Mouse (Mus musculus): ENCODE results near the gene Nckap5. TPM values are rescaled to one million over a fixed set of nuclear protein-coding genes. Genes with fewer than 3 reads are reported as not detected.

Gene Nckap5
- polyA plus RNA-seq, 1 experiment = 3.1 TPM

- H3K36me3 ChIP-seq (ENCODE audit: control insufficient read depth, insufficient read depth, low read length) = no peaks in the 10 kb centered on the region
- no peak for TF ChIP-seq POLR2A (IDR thresholded peaks at IDR 0.05; ENCODE audit: low read depth, low read length)
- no peak for TF ChIP-seq CTCF (conservative IDR thresholded peaks at IDR 0.05; ENCODE audit: insufficient read depth, insufficient read length, low read depth, low read length)
- DNase-seq = no peak
- no peaks in the 10 kb centered on the region for H3K27me3 ChIP-seq (replicated peaks; ENCODE audit: control insufficient read depth, insufficient read depth, low read length)
- WGBS = 63% methylated on average over 2 of the region's 2 CpGs
- H3K4me3 ChIP-seq (ENCODE audit: insufficient read depth, low read depth, low read length) = no peak overlapping the region
- H3K4me1 ChIP-seq (ENCODE audit: control insufficient read depth, insufficient read depth, low read length) = no peaks in the 10 kb centered on the region
- H3K27ac ChIP-seq (ENCODE audit: insufficient read depth, low read depth, low read length) = no peak overlapping the region
Measured at GRCm38 (mm10) chr1:126332026-126332425, 498.6 kb downstream of the Nckap5 start.

- H3K27me3 ChIP-seq (replicated peaks; ENCODE audit: control insufficient read depth, insufficient read depth, low read length) = no peaks in the 10 kb centered on the region
- no peak overlapping the region for H3K4me3 ChIP-seq (ENCODE audit: insufficient read depth, low read depth, low read length)
- no peaks in the 10 kb centered on the region for H3K36me3 ChIP-seq (ENCODE audit: control insufficient read depth, insufficient read depth, low read length)
- no peak overlapping the region for H3K27ac ChIP-seq (ENCODE audit: insufficient read depth, low read depth, low read length)
- no peak for TF ChIP-seq CTCF (conservative IDR thresholded peaks at IDR 0.05; ENCODE audit: insufficient read depth, insufficient read length, low read depth, low read length)
- TF ChIP-seq POLR2A (IDR thresholded peaks at IDR 0.05; ENCODE audit: low read depth, low read length) = no peak
- 91% methylated on average over 1 of the region's 1 CpGs for WGBS
- H3K4me1 ChIP-seq (ENCODE audit: control insufficient read depth, insufficient read depth, low read length) = no peaks in the 10 kb centered on the region
- DNase-seq = no peak
Measured at GRCm38 (mm10) chr1:126320696-126321095, 509.9 kb downstream of the Nckap5 start.

DNA sequence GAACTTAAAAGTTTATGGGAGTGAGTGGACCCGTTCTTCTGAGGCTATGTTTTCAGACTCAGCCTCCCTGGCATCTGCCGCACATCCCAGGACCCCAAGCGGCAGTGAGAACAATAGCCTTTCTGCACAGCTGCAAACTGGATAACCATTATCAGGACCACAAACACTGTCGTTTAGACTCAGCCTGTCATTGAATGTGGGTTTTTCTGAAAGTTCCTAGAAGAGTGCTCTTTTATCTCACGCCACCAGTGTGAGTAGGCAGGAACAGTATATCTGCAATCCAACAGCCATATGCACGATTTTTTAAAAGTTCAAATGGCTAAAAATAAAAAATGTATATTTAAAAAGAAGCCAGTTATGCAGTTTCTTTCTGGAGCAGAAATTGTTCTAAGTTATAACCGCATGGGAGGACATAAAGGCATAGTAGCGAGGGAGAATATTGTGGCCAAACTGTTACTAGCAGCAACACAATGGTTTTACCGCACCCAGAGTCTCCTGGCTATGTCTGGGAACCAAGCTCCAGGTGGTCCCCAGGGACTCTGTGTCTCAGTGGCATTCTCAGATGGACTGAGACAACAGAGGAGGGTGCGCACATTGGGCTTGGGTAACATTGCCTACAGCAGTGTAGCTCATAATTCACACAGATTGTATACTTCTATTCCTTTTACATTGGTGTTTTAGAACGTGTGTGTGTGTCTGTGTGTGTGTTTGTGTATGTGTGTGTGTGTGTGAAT, 512.6 kb downstream of the Nckap5 start:
- H3K4me1 ChIP-seq (ENCODE audit: control insufficient read depth, insufficient read depth, low read length) = no peaks in the 10 kb centered on the region
- no peak overlapping the region for H3K4me3 ChIP-seq (ENCODE audit: insufficient read depth, low read depth, low read length)
- WGBS = 74% methylated on average over 11 of the region's 11 CpGs
- no peak overlapping the region for H3K27ac ChIP-seq (ENCODE audit: insufficient read depth, low read depth, low read length)
- no peaks in the 10 kb centered on the region for H3K27me3 ChIP-seq (replicated peaks; ENCODE audit: control insufficient read depth, insufficient read depth, low read length)
- DNase-seq = no peak
- TF ChIP-seq POLR2A (IDR thresholded peaks at IDR 0.05; ENCODE audit: low read depth, low read length) (no peak), CTCF (conservative IDR thresholded peaks at IDR 0.05; ENCODE audit: insufficient read depth, insufficient read length, low read depth, low read length) (no peak)
- no peaks in the 10 kb centered on the region for H3K36me3 ChIP-seq (ENCODE audit: control insufficient read depth, insufficient read depth, low read length)

DNA sequence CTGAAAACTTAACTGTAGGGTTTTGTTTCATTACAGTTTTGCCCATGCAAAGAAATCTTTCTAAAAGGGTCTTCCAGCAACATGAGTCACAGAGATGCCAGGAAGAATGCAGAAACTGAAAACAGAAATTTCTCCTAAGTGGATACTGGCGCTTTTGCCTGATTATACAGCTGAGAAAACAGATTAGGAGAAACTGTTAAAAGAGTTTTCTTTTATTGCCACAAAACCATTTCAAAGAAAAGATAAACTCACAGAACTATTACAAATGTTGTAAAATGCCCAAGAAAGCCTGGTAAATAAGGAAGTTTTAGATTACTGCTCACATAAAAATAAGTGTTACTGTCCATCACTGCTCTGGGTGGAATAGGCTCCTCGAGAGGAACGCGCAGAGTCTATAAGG, 513.3 kb downstream of the Nckap5 start:
- Histone ChIP-seq H3K27me3 (replicated peaks; ENCODE audit: control insufficient read depth, insufficient read depth, low read length) (no peaks in the 10 kb centered on the region), H3K27ac (ENCODE audit: insufficient read depth, low read depth, low read length) (no peak overlapping the region), H3K36me3 (ENCODE audit: control insufficient read depth, insufficient read depth, low read length) (no peaks in the 10 kb centered on the region), H3K4me1 (ENCODE audit: control insufficient read depth, insufficient read depth, low read length) (no peaks in the 10 kb centered on the region), H3K4me3 (ENCODE audit: insufficient read depth, low read depth, low read length) (no peak overlapping the region)
- no peak for DNase-seq
- 88% methylated on average over 4 of the region's 4 CpGs for WGBS
- TF ChIP-seq CTCF (conservative IDR thresholded peaks at IDR 0.05; ENCODE audit: insufficient read depth, insufficient read length, low read depth, low read length) (no peak), POLR2A (IDR thresholded peaks at IDR 0.05; ENCODE audit: low read depth, low read length) (no peak)

- H3K36me3 ChIP-seq (ENCODE audit: control insufficient read depth, insufficient read depth, low read length) = no peaks in the 10 kb centered on the region
- H3K4me1 ChIP-seq (ENCODE audit: control insufficient read depth, insufficient read depth, low read length) = no peaks in the 10 kb centered on the region
- H3K4me3 ChIP-seq (ENCODE audit: insufficient read depth, low read depth, low read length) = no peak overlapping the region
- H3K27ac ChIP-seq (ENCODE audit: insufficient read depth, low read depth, low read length) = no peak overlapping the region
- 59% methylated on average over 2 of the region's 2 CpGs for WGBS
- DNase-seq = no peak
- H3K27me3 ChIP-seq (replicated peaks; ENCODE audit: control insufficient read depth, insufficient read depth, low read length) = no peaks in the 10 kb centered on the region
- TF ChIP-seq CTCF (conservative IDR thresholded peaks at IDR 0.05; ENCODE audit: insufficient read depth, insufficient read length, low read depth, low read length) (no peak), POLR2A (IDR thresholded peaks at IDR 0.05; ENCODE audit: low read depth, low read length) (no peak)
Measured at GRCm38 (mm10) chr1:126316866-126317265, 513.7 kb downstream of the Nckap5 start.

- Histone ChIP-seq H3K4me3 (ENCODE audit: insufficient read depth, low read depth, low read length) (no peak overlapping the region), H3K4me1 (ENCODE audit: control insufficient read depth, insufficient read depth, low read length) (no peaks in the 10 kb centered on the region), H3K36me3 (ENCODE audit: control insufficient read depth, insufficient read depth, low read length) (no peaks in the 10 kb centered on the region), H3K27me3 (replicated peaks; ENCODE audit: control insufficient read depth, insufficient read depth, low read length) (no peaks in the 10 kb centered on the region), H3K27ac (ENCODE audit: insufficient read depth, low read depth, low read length) (no peak overlapping the region)
- 89% methylated on average over 2 of the region's 2 CpGs for WGBS
- TF ChIP-seq POLR2A (IDR thresholded peaks at IDR 0.05; ENCODE audit: low read depth, low read length) (no peak), CTCF (conservative IDR thresholded peaks at IDR 0.05; ENCODE audit: insufficient read depth, insufficient read length, low read depth, low read length) (no peak)
- no peak for DNase-seq
Measured at GRCm38 (mm10) chr1:126301129-126301528, 529.5 kb downstream of the Nckap5 start.

DNA sequence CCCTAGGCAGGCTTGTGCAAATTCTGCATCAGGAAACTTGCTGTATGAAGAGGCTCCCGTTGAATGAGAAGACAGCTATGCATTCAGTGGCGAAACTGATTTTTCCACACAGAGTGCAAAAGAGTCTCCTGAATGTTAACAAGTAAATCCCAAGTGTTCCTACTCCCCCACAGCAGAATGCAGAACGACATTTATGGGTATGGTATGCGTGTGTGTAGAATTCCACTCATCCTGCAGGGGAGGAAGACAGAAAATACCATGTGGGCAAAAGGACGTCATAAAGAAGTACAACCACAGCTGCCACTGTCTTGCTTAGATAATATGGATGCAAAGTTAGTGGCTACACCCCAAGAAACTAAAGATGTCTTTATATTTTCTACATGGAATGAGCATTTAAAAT, 565.7 kb downstream of the Nckap5 start:
- Histone ChIP-seq H3K4me1 (ENCODE audit: control insufficient read depth, insufficient read depth, low read length) (no peaks in the 10 kb centered on the region), H3K36me3 (ENCODE audit: control insufficient read depth, insufficient read depth, low read length) (no peaks in the 10 kb centered on the region), H3K27me3 (replicated peaks; ENCODE audit: control insufficient read depth, insufficient read depth, low read length) (no peaks in the 10 kb centered on the region), H3K4me3 (ENCODE audit: insufficient read depth, low read depth, low read length) (no peak overlapping the region), H3K27ac (ENCODE audit: insufficient read depth, low read depth, low read length) (no peak overlapping the region)
- WGBS = 59% methylated on average over 5 of the region's 5 CpGs
- DNase-seq = no peak
- TF ChIP-seq POLR2A (IDR thresholded peaks at IDR 0.05; ENCODE audit: low read depth, low read length) (no peak), CTCF (conservative IDR thresholded peaks at IDR 0.05; ENCODE audit: insufficient read depth, insufficient read length, low read depth, low read length) (no peak)
